Mouse (Mus musculus) T-helper 17 cell (primary cell): ENCODE measurements around the gene Taf9b.

Source experiments
- in situ Hi-C, 2 experiments: fragments of 300-600 bp; cut with MboI, MseI; formaldehyde crosslinking; loops; 1 replicate in 1 of 2; 2 replicates in 1 of 2; pipeline ENCODE4 v1.15.1; 2025; ENCODE audit warnings: high pct_unique_total_duplicates in 2 of 2

The Taf9b gene

DNA sequence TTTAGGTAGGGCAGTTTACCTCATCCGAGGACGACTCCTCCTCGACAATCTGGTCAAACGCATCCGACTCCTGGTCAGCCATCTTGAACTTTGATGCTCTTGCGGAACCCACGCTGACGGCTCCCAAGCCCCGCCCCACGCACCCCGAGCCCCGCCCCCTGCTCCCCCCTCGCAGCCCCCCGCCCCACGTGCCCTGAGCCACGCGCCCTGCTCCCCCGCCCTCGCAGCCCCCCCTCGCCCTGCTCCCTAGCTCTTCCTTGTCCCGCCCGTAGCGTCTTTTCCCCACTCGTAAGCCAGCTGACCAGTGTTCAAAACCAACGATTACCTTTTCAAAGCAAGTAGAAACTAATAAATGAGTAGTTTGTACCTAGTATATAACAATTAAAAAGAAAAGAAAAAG is at the start of gene Taf9b:
Gene Taf9b (minus strand): TSS at position 101 of the 400 bp plus-strand sequence.
- in situ Hi-C loops: loop anchor here in 1 of 2 experiments (25.0 kb wide), 1 partner anchor 541 kb away; no protein-coding TSS in a partner anchor

DNA sequence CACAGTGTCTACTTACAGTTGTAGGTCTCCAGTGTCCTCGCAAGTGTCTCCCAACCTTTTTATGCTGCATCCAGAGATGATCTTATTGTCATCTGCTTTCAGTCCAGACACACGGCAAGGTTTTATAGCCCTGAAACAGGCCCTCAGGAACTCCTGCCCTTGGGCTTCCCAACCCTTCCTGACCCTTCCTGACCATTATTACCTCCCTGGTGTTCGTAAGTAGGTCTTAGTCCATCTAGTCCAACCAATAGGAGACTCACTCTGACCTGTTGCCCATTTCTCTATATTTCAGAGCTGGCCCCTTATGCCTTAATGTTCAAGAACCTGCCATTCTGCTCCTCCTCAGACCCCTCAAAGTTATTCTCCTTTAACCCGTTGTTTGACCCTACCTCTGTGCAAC is 34.3 kb upstream of the Taf9b start, which contains the start of gene Fnd3c2:
Gene Fnd3c2 (minus strand): TSS at position 101 of the 400 bp plus-strand sequence.
- in situ Hi-C loops: no loop called here

DNA sequence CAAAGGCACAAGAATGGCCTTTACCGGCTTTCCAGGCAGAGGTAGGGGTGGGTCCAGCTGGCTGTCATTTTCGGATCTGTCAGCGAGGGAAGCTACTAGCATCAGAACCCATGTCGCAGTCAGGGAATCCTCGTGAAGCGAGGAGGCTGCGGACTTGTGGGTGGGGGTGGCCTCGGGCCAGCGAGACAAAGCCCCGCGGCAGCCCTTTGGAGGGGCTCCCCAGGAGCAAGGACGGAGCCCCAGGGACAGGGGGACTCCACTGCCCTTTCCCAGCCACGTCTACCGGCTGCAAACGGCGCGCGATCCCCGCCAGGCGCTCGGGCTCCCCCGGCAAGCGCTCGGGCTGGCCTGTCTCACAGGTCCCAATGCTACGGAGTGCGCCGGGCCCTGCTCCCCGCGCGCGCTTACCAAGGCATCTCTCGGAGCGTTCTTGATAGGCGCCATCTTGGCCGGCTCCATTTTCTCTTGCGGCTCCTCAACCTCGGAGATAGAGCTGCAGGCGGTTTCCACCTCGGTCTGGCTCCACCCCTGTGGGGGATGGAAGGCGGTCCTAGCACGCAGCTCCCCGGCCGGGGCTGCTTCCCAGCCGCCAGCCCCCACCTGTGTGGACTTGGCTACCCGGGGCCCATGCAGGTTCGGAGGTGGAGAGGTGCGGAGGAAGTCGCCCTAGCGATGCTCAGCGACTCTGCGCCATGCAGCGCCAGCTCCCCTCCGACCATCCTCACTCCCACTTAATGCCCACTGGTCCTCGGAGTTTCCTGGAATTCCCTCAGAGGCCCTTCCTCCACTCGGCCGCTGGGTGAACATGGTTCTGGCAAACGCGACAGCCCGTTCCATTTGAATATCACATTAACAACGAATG is 1.6 kb downstream of the Taf9b start:
- in situ Hi-C loops: loop anchor here in 1 of 2 experiments (25.0 kb wide), 1 partner anchor 543 kb away; no protein-coding TSS in a partner anchor

DNA sequence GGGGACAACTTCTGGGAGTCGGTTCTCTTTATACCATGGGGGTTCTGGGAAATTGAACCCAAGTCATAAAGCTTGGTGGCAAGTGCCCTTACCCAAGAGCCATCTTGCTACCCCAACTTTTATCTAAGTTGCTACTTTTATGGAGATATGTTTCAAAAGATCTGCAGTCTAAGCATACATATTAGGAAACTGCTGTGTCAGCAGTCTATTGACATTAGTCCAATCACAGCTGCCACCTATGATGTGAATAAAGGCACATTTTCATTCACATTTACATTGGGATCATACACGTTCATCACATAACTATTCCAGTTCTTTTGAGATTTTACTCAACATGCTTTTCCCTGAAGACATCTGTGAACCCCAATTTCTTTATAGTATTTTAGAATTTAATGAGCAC is 11.9 kb downstream of the Taf9b start:
- in situ Hi-C loops: loop anchor here in 1 of 2 experiments (25.0 kb wide), 1 partner anchor 553 kb away; no protein-coding TSS in a partner anchor

DNA sequence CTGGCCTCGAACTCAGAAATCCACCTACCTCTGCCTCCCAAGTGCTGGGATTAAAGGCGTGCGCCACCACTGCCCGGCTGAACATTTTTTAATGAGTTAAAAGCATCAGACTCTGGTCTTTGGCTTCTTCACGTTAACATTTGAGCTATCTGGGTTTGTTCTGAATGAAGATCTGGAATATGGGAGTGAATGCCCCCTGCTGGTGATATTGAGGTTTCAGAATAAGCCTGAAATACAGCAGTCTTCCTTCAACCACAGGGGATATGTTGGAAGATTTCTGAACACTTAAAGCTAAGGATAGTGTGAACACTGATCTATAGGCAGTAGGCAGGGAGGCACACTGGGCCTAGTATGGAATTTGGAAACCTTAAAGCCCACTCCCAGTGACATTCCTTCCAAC is 22.1 kb downstream of the Taf9b start:
- in situ Hi-C loops: loop anchor here in 1 of 2 experiments (10.0 to 25.0 kb wide), 2 partner anchors 1086 to 1087 kb away; partner anchors contain the start of gene Magee1

DNA sequence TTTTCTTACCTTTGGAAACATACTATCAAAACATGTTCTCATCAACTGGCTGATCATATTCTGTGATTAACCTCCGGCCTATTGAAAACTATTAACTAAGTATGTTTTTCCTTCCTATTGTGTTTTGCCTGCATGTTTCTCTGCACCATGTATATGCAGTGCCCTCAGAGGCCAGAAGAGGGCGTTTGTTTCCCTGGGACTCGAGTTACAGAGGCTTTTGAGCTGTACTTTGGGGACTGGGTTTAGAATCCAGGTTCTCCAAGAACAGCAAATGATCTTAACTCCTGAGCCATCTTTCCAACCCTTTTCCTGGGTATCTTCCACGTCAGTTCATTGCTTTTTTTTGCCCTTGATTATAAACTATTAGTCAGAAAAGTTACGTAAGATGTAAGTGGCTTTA is 23.6 kb downstream of the Taf9b start:
- in situ Hi-C loops: loop anchor here in 1 of 2 experiments (10.0 to 25.0 kb wide), 2 partner anchors 1085 to 1087 kb away; partner anchors contain the start of gene Magee1

DNA sequence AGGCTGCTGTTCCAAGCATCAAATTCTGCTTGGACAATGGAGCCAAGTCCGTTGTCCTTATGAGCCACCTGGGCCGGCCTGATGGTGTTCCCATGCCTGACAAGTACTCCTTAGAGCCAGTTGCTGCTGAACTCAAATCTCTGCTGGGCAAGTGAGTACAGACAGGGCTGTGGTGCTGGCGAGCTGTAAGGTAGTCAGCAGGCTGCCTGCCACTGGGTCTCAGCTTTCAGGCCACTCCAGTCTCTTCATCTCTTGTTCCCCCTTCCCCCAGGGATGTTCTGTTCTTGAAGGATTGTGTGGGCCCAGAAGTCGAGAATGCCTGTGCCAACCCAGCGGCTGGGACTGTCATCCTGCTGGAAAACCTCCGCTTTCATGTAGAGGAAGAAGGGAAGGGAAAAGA is 26.6 kb downstream of the Taf9b start:
- in situ Hi-C loops: loop anchor here in 1 of 2 experiments (10.0 to 25.0 kb wide), 2 partner anchors 1082 to 1090 kb away; partner anchors contain the start of gene Magee1

DNA sequence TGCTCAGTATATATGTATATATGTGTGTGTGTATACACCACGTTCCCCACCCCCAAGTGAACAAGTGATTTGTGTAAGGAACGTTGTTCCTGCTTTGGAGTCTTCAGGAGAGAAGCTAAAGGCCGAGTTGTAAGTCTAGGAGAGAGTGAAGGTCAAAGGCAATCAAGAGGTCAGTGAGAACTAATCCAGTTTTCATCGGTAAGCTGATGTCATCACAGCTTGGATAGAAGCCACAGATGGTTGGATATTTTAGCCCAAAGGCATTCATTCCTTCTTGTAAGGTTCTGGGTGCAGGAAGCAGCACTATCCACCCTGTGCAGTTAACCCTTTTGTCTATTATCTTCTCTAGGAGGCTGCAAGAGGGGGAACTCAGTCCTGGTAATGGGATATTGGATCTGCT is 30.9 kb downstream of the Taf9b start:
- in situ Hi-C loops: loop anchor here in 1 of 2 experiments (10.0 to 25.0 kb wide), 2 partner anchors 1078 to 1095 kb away; partner anchors contain the start of gene Magee1

DNA sequence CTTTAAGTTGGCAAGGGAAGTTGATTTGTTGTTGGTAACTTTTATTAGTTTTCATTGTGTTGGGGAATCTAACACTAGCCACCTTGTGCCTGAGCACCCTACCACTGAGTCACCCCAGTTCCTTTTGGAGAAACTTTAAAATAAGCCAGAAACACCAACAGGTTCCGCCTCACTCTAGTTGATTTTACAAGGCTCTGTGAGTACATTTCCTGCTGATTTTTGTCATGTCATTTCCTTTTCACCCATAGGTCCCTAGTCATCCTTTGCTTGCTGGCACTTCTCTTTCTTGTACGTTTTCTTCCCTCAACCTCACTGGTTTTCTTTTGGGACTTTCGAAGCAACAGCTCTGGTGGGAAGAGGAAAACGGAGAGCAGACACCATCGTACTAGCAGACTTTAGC is 31.6 kb downstream of the Taf9b start:
- in situ Hi-C loops: loop anchor here in 1 of 2 experiments (25.0 kb wide), 1 partner anchor 1077 kb away; the partner anchor contains the start of gene Magee1

DNA sequence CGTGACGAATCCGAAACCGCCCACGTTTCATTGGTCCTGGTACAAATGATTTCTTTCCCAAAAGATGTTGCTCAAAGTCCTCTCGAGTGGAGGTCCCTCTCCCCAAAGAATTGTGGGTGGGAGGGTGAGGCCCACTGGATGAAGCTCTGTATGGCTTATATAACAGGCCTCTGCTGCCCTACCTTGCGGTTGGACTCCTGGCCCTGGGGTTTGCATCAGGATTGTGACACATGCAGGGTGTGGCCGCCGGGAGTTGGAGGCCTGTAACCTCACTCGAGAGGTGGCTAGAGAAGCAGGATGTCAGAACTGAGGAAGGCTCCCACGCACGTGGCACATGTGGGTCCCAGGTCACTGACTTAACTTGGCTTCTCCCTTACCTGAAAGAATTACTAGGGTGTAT is 33.2 kb downstream of the Taf9b start:
- in situ Hi-C loops: loop anchor here in 1 of 2 experiments (25.0 kb wide), 1 partner anchor 1075 kb away; the partner anchor contains the start of gene Magee1

DNA sequence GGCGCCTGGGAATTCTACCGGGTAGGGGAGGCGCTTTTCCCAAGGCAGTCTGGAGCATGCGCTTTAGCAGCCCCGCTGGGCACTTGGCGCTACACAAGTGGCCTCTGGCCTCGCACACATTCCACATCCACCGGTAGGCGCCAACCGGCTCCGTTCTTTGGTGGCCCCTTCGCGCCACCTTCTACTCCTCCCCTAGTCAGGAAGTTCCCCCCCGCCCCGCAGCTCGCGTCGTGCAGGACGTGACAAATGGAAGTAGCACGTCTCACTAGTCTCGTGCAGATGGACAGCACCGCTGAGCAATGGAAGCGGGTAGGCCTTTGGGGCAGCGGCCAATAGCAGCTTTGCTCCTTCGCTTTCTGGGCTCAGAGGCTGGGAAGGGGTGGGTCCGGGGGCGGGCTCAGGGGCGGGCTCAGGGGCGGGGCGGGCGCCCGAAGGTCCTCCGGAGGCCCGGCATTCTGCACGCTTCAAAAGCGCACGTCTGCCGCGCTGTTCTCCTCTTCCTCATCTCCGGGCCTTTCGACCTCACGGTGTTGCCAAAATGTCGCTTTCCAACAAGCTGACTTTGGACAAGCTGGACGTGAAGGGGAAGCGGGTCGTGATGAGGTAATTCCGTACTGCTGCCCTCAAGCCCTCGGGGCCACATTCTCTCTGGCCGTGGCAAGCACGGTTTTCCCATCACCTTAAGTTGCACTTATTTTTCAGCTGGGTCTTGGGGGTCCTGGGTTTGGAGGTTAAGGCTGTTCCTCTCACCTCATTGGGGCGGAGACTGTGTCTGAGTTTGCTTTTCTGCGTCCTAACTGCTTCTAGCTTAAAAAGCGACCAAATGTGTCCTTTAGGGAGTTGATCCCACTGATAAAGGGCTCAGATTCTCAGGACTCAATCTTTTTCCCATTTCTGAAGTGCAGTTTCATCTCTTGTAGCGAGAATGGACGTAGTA is 34.0 kb downstream of the Taf9b start, which contains the start of gene Pgk1:
Gene Pgk1 (plus strand): TSS at position 388 of the 937 bp plus-strand sequence.
- in situ Hi-C loops: loop anchor here in 1 of 2 experiments (25.0 kb wide), 1 partner anchor 1075 kb away; the partner anchor contains the start of gene Magee1

DNA sequence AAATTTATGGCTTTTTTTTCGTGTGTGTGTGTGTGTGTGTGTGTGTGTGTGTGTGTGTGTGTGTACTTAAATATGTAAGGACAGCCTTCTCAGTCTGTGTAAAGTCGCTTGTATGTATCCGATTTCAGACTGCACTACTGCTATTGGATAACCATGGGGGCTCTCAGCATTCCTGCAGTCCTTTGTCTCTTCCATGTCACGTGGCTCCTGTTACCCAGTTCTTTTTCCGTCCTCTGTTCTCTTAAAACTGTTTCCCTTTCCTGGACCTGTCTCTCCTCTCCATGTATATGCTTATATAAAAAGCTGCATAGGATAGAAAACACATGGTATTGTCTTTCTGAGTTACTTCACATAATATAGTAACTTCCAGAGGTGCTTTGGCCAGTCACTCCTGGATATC is 35.3 kb downstream of the Taf9b start:
- in situ Hi-C loops: loop anchor here in 1 of 2 experiments (25.0 kb wide), 1 partner anchor 1073 kb away; the partner anchor contains the start of gene Magee1

DNA sequence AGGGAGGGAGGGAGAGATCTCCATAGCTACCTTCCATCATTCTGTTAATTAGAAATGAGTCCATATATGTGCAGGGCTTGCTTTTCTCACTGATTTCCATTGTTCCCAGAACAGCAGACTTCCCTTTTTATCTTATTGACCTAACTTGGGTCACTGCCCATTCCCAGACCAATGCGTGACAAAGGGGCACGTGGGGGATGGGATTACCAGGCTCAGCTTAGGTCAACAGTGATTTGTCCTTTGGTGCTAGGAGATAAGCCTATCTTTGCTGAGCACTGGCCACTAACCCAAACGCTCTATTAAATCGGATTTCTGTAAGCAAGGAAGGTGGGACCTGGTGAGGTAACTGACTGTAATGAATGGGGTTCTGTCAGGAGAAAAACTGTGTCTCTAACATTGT is 36.7 kb downstream of the Taf9b start:
- in situ Hi-C loops: loop anchor here in 1 of 2 experiments (25.0 kb wide), 1 partner anchor 1072 kb away; the partner anchor contains the start of gene Magee1

DNA sequence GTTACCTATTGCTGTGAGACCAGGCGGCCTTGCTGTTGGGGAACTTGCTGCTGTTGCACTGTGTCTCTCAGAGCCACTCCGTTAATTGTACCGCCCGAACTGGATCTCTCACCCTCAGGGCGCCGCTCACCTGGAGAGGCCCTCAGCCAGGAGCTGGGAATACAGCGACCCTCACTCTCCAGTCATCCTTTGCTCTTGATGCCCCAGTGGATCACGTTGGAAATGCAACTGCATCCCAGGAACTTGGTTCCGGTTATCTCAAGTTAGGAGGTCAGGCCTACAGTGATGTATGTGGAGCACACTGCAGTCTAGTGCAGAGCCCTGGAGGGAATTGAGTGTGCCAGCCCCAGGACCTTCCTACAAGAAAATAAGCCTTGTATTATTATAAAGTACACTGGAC is 44.6 kb downstream of the Taf9b start:
- in situ Hi-C loops: loop anchor here in 1 of 2 experiments (25.0 kb wide), 1 partner anchor 1064 kb away; the partner anchor contains the start of gene Magee1

DNA sequence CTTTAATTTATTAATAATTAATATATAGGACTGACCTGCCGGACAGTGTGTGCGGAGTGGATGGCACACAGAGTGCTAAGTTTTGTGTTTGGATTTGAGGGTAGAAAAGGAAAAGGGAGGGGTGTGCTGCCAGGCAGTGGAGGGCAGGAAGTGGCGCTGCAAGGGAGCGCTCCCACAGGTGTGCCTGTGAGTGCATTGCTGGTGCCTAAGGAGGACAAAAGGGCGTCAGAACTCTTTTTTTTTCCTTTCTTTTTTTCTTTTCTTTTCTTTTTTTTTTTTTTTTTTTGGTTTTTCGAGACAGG is 49.2 kb downstream of the Taf9b start:
- in situ Hi-C loops: no loop called here

DNA sequence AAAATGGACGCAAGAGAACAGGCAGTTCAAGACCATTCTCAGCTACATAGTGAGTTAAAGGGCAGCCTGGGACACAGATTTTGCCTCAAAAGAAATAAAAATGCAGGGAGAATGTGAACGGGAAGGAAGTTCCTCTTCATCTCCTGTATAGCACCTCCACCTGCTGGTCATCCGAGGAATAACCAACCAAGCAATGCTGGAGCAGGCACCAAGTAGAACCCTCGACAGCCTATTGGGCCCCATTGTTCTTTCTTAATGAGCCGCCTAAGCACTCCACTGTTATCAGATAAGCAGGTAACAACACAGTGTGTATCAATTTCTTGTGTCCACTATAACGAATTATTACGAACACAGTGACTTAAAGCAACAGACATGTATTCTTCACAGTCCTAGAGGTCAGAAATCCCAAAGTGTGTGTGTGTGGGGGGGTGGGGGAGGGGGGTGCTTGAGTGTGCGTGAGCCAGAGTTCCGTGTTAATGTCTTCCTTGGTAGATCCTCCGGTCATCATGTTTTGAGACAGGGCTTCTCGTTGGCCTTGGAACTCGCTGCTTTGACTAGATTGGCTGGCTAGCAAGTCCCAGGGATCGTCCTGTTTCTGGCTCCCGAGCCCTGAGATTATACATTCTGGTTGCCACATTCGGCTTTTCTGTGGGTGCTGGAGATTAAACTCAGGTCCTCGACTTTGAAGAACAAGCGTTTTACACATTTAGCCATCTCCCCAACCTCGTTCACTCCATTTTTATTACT is 49.7 kb downstream of the Taf9b start:
- in situ Hi-C loops: no loop called here

DNA sequence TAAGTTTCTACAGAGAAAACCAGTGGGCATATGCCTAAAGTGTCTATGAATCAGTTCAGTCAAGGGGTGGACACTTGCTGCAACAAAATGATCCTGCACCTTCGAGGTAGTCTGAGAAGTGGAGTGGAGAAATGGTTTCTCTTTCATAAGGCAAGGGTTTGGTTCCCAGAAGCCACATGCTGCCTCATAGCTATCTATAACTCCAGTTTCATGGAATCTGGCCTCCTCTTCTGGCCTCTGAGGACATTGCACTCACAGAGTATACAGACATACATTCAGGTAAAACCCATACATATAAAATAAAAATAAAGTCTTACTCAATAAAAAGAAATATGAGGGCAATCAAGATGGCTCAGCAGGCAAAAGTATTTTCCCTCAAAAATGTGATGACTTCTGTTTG is 55.9 kb downstream of the Taf9b start:
- in situ Hi-C loops: loop anchor here in 1 of 2 experiments (5.0 kb wide), 1 partner anchor 148 kb away; the partner anchor contains the start of gene Cox7b

DNA sequence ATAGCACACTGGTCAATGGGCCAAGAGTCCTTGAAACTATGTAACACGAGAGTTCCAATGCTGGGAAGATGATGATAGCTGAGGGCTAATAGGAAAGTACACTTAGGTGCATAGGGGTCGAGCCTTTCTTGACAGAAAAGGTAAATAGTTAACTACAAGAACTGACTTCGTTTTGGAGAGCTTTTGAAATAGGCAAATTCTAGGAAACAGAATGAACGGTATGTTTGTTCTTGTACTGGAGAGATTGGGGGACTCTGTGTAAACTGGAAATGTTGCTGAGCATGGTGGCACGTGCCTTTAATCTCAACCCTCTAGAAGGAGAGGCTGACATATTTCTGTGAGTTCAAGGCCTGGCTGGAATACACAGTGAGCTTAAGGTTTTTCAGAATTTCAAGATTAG is 56.4 kb downstream of the Taf9b start:
- in situ Hi-C loops: no loop called here

DNA sequence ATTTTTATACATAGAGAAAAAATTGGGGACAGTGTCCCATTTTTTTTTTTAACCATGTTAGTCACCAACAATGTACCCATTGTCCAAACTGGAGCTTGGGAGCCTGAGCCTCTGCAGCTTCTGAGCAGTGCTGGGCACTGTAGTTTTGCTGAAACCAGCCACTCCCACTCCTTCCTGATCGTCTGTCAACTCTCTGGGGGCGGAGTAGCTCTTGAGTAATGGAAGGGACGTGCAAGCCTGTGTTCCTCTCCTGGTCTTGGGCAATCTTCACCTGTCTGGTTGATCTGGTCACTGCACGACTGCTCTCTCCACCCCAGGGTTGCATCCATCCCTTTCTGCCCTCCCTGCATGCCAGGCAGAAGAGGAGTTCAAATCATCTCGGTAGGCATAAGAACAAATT is 57.0 kb downstream of the Taf9b start:
- in situ Hi-C loops: no loop called here
